ENCODE assay signal across 21 mouse cellular contexts in the genomic region with DNA sequence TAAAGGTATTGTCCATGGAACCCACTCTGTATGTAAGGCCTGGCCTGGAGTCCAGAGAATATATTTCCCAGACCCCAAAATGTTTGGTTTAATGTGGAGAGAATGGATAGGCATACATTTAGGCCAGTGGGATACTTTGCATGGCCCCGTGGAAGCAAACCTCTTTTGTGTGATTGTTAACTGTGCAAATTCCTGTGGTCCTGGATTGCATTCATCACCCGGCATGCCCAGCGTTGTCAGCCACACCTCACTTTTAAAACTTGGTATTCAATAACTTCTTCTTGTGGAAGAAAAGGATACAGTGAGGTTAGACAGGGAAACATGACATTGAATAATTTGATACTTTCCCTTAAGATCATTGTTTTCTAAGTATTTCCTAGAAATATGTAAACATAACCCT. TPM values are rescaled to one million over a fixed set of nuclear protein-coding genes. Genes with fewer than 3 reads are reported as not detected.
"Had no signal": no experiment of that assay in that cellular context is flagged by ENCODE, and none has a peak within 500 bp of the region (broad histone marks: within the 10 kb centered on the region; RNA-seq: fewer than 3 reads in every experiment).

No protein-coding gene starts in this region.

- DNase-seq: lung, adult 18-20 months; lung, embryonic 14.5 days; lung, postnatal 10 days; retina, postnatal 1 day; right cerebral cortex, adult 18-20 months; right cerebral cortex, postnatal 25 days; right cerebral cortex, postnatal 4 days; spleen, adult 18-20 months; thymus, adult 2 months; thymus, postnatal 25 days; thymus, postnatal 4 days had no signal

- H3K36me3 ChIP-seq: midbrain, embryonic 13.5 days; midbrain, embryonic 15.5 days; neural tube, embryonic 13.5 days; neural tube, embryonic 15.5 days; stomach, embryonic 15.5 days had no signal

- H3K4me3 ChIP-seq: megakaryocyte, embryonic 14.5 days; midbrain, embryonic 13.5 days; midbrain, embryonic 15.5 days; neural tube, embryonic 13.5 days; neural tube, embryonic 15.5 days; stomach, embryonic 15.5 days had no signal

- ATAC-seq: midbrain, embryonic 13.5 days; midbrain, embryonic 15.5 days had no signal

- H3K27me3 ChIP-seq: megakaryocyte, embryonic 14.5 days; midbrain, embryonic 13.5 days; midbrain, embryonic 15.5 days; neural tube, embryonic 13.5 days; neural tube, embryonic 15.5 days; stomach, embryonic 15.5 days had no signal

- H3K4me2 ChIP-seq: lung, embryonic 14.5 days; midbrain, embryonic 11.5 days; midbrain, embryonic 13.5 days; midbrain, embryonic 15.5 days; neural tube, embryonic 13.5 days; neural tube, embryonic 15.5 days; stomach, embryonic 15.5 days had no signal

RNA-seq across cellular contexts. Expression of gene Sema5a, which starts 46.4 kb away (rescaled TPM):
- total RNA-seq: megakaryocyte progenitor cell, adult 5-6 weeks; monocyte, adult 5-6 weeks had no signal
- polyA plus RNA-seq: macrophage had no signal
